Mouse (Mus musculus) thymus, adult 2 months (tissue): Measurements from ENCODE around the gene Tmem14a. TPM values are rescaled to one million over a fixed set of nuclear protein-coding genes. Genes with fewer than 3 reads are reported as not detected.
A peak's percentile ranks its signal among the peaks of the same experiment; 100 is the strongest.
"Not testable (repeated sequence)": the region's sequence is repeated elsewhere in the genome, so short reads cannot be mapped to it uniquely, and the experiment has no call there.

Experiments
- DNase-seq: peaks from one replicate; pipeline ENCODE4 v3.0.0; 2021
- H3K27ac ChIP-seq: fragments of 200-500 bp; 2 replicates; pipeline ENCODE4 v1.5.1; 2012; ENCODE audit warnings: low read length, control low read depth; ENCODE audit not compliant: control insufficient read depth, insufficient read depth
- H3K27me3 ChIP-seq: fragments of 200-500 bp; 2 replicates; pipeline ENCODE4 v1.6.1; 2012; ENCODE audit warnings: mild to moderate bottlenecking, low read length, moderate library complexity, mixed read lengths; ENCODE audit not compliant: control insufficient read depth, insufficient read depth
- H3K36me3 ChIP-seq: fragments of 200-500 bp; 2 replicates; pipeline ENCODE4 v1.6.1; 2012; ENCODE audit warnings: mild to moderate bottlenecking, low read length, moderate library complexity; ENCODE audit not compliant: control insufficient read depth, insufficient read depth
- H3K4me1 ChIP-seq: fragments of 200-500 bp; replicated peaks from 2 replicates; pipeline ENCODE4 v1.6.1; 2012; ENCODE audit warnings: low read length; ENCODE audit not compliant: control insufficient read depth, insufficient read depth
- H3K4me3 ChIP-seq: fragments of 200-500 bp; 2 replicates; pipeline ENCODE4 v1.5.1; 2012; ENCODE audit warnings: mild to moderate bottlenecking, low read length, control low read depth, moderate library complexity; ENCODE audit not compliant: control insufficient read depth, insufficient read depth
- CTCF ChIP-seq: fragments of 200-500 bp; IDR thresholded peaks from 2 replicates; pipeline ENCODE4 v1.5.1; 2012; ENCODE audit warnings: mild to moderate bottlenecking, control low read depth, low read length, moderate library complexity, borderline replicate concordance; ENCODE audit not compliant: control insufficient read depth, poor library complexity, insufficient read depth; ENCODE audit errors: extremely low read depth
- POLR2A ChIP-seq: fragments of 200-500 bp; IDR thresholded peaks from 2 replicates; pipeline ENCODE4 v1.6.1; 2012; ENCODE audit warnings: mild to moderate bottlenecking, low read length, control low read depth, moderate library complexity; ENCODE audit not compliant: control insufficient read depth, poor library complexity, insufficient read depth; ENCODE audit errors: extremely low read depth
- WGBS: fragments of 180-500 bp; shearing (Covaris S2); methylation state at CpG from one replicate; pipeline ENCODE4 v1.1.7; 2018; 5-methylcytosine and 5-hydroxymethylcytosine counted together
- polyA plus RNA-seq: library from polyadenylated mRNA; depleted of rRNA; stranded (reverse); fragments of >200 nt; gene quantifications from 2 replicates; pipeline ENCODE4 v1.2.3, GENCODE M21; 2012

Tmem14a gene
- polyA plus RNA-seq, 1 experiment, result 2.5 TPM

GRCm38 (mm10) chr1:21264747-21265146, 46.4 kb downstream of the Tmem14a start:
- DNase-seq, result no peak
- Histone ChIP-seq H3K4me1 (no peaks in the 10 kb centered on the region), H3K4me3 (no peak overlapping the region), H3K36me3 (no peaks in the 10 kb centered on the region), H3K27me3 (no peaks in the 10 kb centered on the region), H3K27ac (no peak overlapping the region)
- TF ChIP-seq POLR2A, result no peak
- TF ChIP-seq CTCF, result no peak
- WGBS, result 88% methylated on average over 8 of the region's 8 CpGs

DNA sequence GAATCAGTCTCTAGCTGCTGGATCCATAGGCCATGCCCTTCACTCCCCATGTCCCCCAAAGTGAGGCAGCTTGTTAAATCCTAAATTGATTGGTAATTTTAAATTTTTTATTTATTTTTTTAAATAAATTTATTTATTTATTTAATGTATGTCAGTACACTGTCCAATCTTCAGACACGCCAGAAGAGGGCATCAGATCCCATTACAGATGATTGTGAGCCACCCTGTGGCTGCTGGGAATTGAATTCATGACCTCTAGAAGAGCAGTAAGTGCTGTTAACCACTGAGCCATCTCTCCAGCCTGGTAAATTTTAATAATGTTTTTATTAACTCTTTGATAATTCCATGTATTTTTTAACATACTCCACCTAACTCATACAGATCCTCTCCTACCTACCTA, 48.4 kb downstream of the Tmem14a start:
- Histone ChIP-seq H3K27ac (no peak overlapping the region), H3K27me3 (no peaks in the 10 kb centered on the region), H3K4me3 (no peak overlapping the region), H3K36me3 (no peaks in the 10 kb centered on the region), H3K4me1 (no peaks in the 10 kb centered on the region)
- 90% methylated on average over 1 of the region's 1 CpGs for WGBS
- no peak for DNase-seq
- TF ChIP-seq CTCF (no peak), POLR2A (no peak)

DNA sequence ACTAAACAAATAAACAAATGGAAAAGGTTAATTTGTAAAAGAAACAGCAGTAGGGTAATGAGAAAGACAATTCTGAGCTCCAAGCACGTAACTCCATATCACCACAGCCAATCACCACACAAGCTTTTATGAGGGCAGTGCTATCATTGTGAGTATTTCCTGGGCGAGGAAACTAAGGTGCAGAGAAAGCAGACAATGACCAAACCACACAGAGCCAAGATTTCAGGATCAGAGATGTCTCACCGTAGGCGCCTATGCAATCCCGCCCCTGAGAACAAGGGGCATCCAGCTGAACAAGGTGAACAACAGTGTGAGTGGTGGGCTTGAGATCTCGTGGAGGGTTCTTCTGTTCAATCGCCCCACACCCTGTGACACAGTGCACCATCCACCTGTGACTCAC, 49.1 kb downstream of the Tmem14a start:
- not testable (repeated sequence) for H3K4me3 ChIP-seq, H3K4me1 ChIP-seq, H3K27me3 ChIP-seq, H3K36me3 ChIP-seq, DNase-seq, H3K27ac ChIP-seq
- WGBS, result 94% methylated on average over 7 of the region's 7 CpGs

GRCm38 (mm10) chr1:21271343-21272055, 53.1 kb downstream of the Tmem14a start:
- WGBS, result 26% methylated on average over 18 of the region's 18 CpGs
- no peaks in the 10 kb centered on the region for H3K27me3 ChIP-seq
- no peak overlapping the region for H3K27ac ChIP-seq
- DNase-seq, result peak; percentile 83
- TF ChIP-seq CTCF, result peak; percentile 72; the same call in 1 of the 2 replicates
- TF ChIP-seq POLR2A, result no peak
- peak overlapping the region; percentile 39 for H3K4me3 ChIP-seq
- no peaks in the 10 kb centered on the region for H3K36me3 ChIP-seq
- no peaks in the 10 kb centered on the region for H3K4me1 ChIP-seq

- H3K4me3 ChIP-seq, result no peak overlapping the region
- no peaks in the 10 kb centered on the region for H3K36me3 ChIP-seq
- H3K4me1 ChIP-seq, result no peaks in the 10 kb centered on the region
- no peaks in the 10 kb centered on the region for H3K27me3 ChIP-seq
- DNase-seq, result peak; percentile 9
- no peak overlapping the region for H3K27ac ChIP-seq
- 33% methylated on average over 14 of the region's 14 CpGs for WGBS
- TF ChIP-seq CTCF (no peak), POLR2A (no peak)
Measured at GRCm38 (mm10) chr1:21272056-21272431, 53.7 kb downstream of the Tmem14a start.

DNA sequence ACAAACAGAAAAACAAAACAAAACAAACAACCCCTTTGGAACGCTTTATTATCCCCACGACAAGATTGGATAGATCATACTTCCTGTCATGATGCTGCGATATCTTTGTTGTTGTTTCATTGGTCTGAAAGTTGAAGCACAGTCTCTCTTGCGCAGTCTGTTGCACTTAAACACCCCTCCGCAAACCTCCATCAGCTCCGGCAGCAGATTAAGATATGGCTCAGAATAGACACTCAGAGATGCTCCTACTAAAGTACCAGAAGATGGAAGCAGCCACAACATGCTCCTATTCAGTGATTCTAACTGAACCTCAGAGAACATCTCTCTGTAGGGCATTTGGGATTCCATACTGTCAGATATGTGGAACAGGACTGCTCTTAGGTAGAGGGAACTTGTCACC, 54.7 kb downstream of the Tmem14a start:
- no peaks in the 10 kb centered on the region; the same call in 1 of the 2 replicates for H3K4me1 ChIP-seq
- WGBS, result 93% methylated on average over 6 of the region's 6 CpGs
- no peak overlapping the region for H3K4me3 ChIP-seq
- no peak overlapping the region for H3K27ac ChIP-seq
- H3K27me3 ChIP-seq, result no peaks in the 10 kb centered on the region
- DNase-seq, result no peak
- H3K36me3 ChIP-seq, result no peaks in the 10 kb centered on the region
- no peak for TF ChIP-seq CTCF
- no peak for TF ChIP-seq POLR2A
